Mouse (Mus musculus): ENCODE measurements around the gene Cd2bp2. TPM values are rescaled to one million over a fixed set of nuclear protein-coding genes. Genes with fewer than 3 reads are reported as not detected.
"Not testable (repeated sequence)": the region's sequence is repeated elsewhere in the genome, so short reads cannot be mapped to it uniquely, and the experiment has no call there.

The Cd2bp2 gene
- total and polyA plus RNA-seq, 2 experiments from 2014 or later: 57.0 to 75.0 TPM

- H3K4me2 ChIP-seq (ENCODE audit: low read depth, low read length): no peak overlapping the region
- ATAC-seq: no peak
- H3K9ac ChIP-seq (replicated peaks; ENCODE audit: low read length): no peak overlapping the region
- H3K36me3 ChIP-seq (ENCODE audit: insufficient read depth, low read length): no peaks in the 10 kb centered on the region
- H3K27me3 ChIP-seq (ENCODE audit: insufficient read depth, low read length): no peaks in the 10 kb centered on the region
- no peak overlapping the region for H3K27ac ChIP-seq
- TF ChIP-seq CTCF (IDR thresholded peaks at IDR 0.05; ENCODE audit: low read depth): no peak
- no peak overlapping the region for H3K4me3 ChIP-seq (ENCODE audit: low read length)
- no peak for DNase-seq (ENCODE audit: low spot score)
- H3K4me1 ChIP-seq (ENCODE audit: insufficient read depth, low read length): no peaks in the 10 kb centered on the region
- no peaks in the 10 kb centered on the region for H3K9me3 ChIP-seq (ENCODE audit: low read length)
- whole genome bisulfite sequencing: 79% methylated on average over 8 of the region's 8 CpGs
Observed at GRCm38 (mm10) chr7:127183345-127183744, 12.5 kb downstream of the Cd2bp2 start.

- H3K36me3 ChIP-seq (ENCODE audit: insufficient read depth, low read length); H3K4me2 ChIP-seq (ENCODE audit: low read depth, low read length); H3K4me3 ChIP-seq (ENCODE audit: low read length); H3K9me3 ChIP-seq (ENCODE audit: low read length); H3K27ac ChIP-seq; H3K4me1 ChIP-seq (ENCODE audit: insufficient read depth, low read length); H3K27me3 ChIP-seq (ENCODE audit: insufficient read depth, low read length); H3K9ac ChIP-seq (replicated peaks; ENCODE audit: low read length); DNase-seq (ENCODE audit: low spot score); ATAC-seq: not testable (repeated sequence)
- 29% methylated on average over 3 of the region's 3 CpGs for WGBS
Observed at GRCm38 (mm10) chr7:127181724-127182123, 14.1 kb downstream of the Cd2bp2 start.

DNA sequence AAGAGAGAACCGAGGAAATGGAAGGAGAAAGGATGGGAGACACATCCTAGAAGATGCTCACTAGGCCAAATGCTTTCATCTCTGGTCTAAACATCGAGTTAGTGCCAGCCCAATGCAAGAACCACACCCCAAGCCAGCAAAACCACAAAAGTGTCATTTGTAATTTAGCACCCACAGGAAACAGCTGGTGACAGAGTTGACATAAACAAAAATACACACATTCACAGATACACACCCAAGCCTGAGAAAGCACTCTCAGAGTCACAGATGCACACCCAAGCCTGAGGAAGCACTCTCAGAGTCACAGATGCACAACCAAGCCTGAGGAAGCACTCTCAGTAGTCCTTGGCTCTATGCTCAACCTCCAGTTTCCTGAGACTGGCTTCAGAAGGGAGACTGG lies 15.1 kb downstream of the Cd2bp2 start:
- DNase-seq (ENCODE audit: low spot score): no peak
- Histone ChIP-seq H3K4me2 (ENCODE audit: low read depth, low read length) (no peak overlapping the region), H3K4me3 (ENCODE audit: low read length) (no peak overlapping the region), H3K9ac (replicated peaks; ENCODE audit: low read length) (no peak overlapping the region), H3K4me1 (ENCODE audit: insufficient read depth, low read length) (no peaks in the 10 kb centered on the region), H3K27me3 (ENCODE audit: insufficient read depth, low read length) (no peaks in the 10 kb centered on the region), H3K36me3 (ENCODE audit: insufficient read depth, low read length) (no peaks in the 10 kb centered on the region), H3K27ac (no peak overlapping the region), H3K9me3 (ENCODE audit: low read length) (no peaks in the 10 kb centered on the region)
- ATAC-seq: no peak
- TF ChIP-seq CTCF (IDR thresholded peaks at IDR 0.05; ENCODE audit: low read depth): no peak
- 70% methylated on average over 2 of the region's 2 CpGs for WGBS

DNA sequence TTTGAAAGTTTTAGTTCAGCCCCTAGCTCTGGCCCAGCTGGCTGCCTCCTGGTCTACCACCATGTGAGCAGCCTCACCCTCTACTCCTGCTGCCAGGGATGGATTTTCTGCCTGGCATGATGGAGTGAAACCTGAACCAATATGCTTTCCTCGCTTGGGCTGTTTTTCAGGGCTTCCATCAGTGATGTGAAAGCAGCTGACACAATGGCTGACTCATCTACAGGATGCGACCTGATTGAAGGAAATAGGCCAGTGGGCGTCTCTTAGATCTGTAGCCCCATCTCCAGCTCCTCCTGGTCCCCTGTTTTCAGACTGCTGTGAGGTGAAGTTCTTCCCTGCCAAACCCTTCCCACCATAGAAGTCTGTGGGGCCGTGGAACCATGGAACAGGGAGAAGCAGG lies 18.9 kb downstream of the Cd2bp2 start:
- WGBS: 77% methylated on average over 4 of the region's 4 CpGs
- Histone ChIP-seq H3K9ac (replicated peaks; ENCODE audit: low read length) (no peak overlapping the region), H3K9me3 (ENCODE audit: low read length) (no peaks in the 10 kb centered on the region), H3K4me2 (ENCODE audit: low read depth, low read length) (no peak overlapping the region), H3K36me3 (ENCODE audit: insufficient read depth, low read length) (no peaks in the 10 kb centered on the region), H3K27ac (no peak overlapping the region), H3K4me1 (ENCODE audit: insufficient read depth, low read length) (no peaks in the 10 kb centered on the region), H3K27me3 (ENCODE audit: insufficient read depth, low read length) (no peaks in the 10 kb centered on the region), H3K4me3 (ENCODE audit: low read length) (no peak overlapping the region)
- no peak for ATAC-seq
- TF ChIP-seq CTCF (IDR thresholded peaks at IDR 0.05; ENCODE audit: low read depth): no peak
- DNase-seq (ENCODE audit: low spot score): no peak

DNA sequence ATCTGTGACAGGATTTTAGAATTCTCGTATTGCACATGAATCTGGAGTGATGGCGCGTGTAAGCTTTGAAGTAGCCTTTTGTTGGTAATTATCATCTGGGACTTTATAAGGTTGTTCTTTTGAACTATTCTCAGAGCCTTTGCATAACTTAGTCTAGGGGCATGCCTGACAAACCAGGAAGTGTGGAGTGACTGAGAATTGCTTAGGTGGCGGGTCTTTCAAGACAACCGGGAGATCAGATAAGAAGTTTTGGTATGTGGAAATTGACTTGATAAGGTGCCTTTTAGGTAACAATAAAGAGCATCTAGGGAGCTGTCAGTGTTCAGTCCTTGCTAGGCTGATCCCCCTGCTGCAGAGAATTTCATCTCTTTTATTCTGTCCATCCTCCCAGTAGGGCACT lies 29.3 kb downstream of the Cd2bp2 start:
- no peaks in the 10 kb centered on the region for H3K9me3 ChIP-seq (ENCODE audit: low read length)
- no peak overlapping the region for H3K4me3 ChIP-seq (ENCODE audit: low read length)
- H3K4me1 ChIP-seq (ENCODE audit: insufficient read depth, low read length): no peaks in the 10 kb centered on the region
- no peaks in the 10 kb centered on the region for H3K36me3 ChIP-seq (ENCODE audit: insufficient read depth, low read length)
- ATAC-seq (no peak), DNase-seq (ENCODE audit: low spot score) (no peak)
- no peaks in the 10 kb centered on the region for H3K27me3 ChIP-seq (ENCODE audit: insufficient read depth, low read length)
- WGBS: 90% methylated on average over 5 of the region's 5 CpGs
- TF ChIP-seq CTCF (IDR thresholded peaks at IDR 0.05; ENCODE audit: low read depth): no peak
- no peak overlapping the region for H3K4me2 ChIP-seq (ENCODE audit: low read depth, low read length)
- no peak overlapping the region for H3K9ac ChIP-seq (replicated peaks; ENCODE audit: low read length)
- H3K27ac ChIP-seq: no peak overlapping the region

DNA sequence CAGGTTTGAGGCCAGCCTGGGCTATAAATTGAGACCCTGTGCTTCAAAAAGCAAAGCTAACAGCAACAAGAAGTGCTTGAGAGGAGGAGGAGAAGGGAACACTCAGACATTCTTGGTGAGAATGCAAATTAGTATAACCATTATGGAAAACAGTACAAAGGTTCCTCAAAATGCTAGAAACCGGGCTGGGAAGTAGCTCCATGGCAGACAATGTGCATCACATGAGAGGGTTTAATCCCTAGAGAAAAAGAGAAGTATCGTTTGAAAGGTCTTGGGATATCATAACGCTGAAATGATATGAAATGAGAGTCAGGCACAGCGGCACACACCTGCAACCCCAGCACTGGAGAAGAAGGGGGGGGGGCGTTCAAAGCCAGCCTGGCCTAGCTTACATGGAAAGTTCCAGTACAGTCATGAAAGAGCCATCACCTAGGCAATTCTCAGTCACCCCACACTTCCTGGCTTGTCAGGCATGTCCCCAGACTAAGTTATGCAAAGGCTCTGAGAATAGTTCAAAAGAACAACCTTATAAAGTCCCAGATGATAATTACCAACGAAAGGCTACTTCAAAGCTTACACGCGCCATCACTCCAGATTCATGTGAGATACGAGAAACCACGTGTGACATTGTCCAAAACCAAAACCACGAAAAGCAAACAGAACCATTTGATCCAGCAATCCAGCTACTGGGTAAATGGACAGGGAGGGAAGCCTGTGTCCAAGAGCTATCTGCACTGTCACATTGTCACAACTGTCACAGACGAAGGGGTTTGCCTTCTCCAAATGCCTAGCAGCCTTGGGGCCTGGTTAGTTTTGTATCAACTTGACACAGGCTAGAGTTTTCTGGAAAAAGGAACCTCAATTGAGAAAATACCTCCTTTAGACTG lies 30.0 kb downstream of the Cd2bp2 start:
- ATAC-seq: no peak
- Histone ChIP-seq H3K4me3 (ENCODE audit: low read length) (no peak overlapping the region), H3K36me3 (ENCODE audit: insufficient read depth, low read length) (no peaks in the 10 kb centered on the region), H3K27ac (no peak overlapping the region), H3K9me3 (ENCODE audit: low read length) (no peaks in the 10 kb centered on the region), H3K9ac (replicated peaks; ENCODE audit: low read length) (no peak overlapping the region), H3K4me1 (ENCODE audit: insufficient read depth, low read length) (no peaks in the 10 kb centered on the region), H3K27me3 (ENCODE audit: insufficient read depth, low read length) (no peaks in the 10 kb centered on the region), H3K4me2 (ENCODE audit: low read depth, low read length) (no peak overlapping the region)
- WGBS: 87% methylated on average over 12 of the region's 12 CpGs
- TF ChIP-seq CTCF (IDR thresholded peaks at IDR 0.05; ENCODE audit: low read depth): no peak
- no peak for DNase-seq (ENCODE audit: low spot score)

DNA sequence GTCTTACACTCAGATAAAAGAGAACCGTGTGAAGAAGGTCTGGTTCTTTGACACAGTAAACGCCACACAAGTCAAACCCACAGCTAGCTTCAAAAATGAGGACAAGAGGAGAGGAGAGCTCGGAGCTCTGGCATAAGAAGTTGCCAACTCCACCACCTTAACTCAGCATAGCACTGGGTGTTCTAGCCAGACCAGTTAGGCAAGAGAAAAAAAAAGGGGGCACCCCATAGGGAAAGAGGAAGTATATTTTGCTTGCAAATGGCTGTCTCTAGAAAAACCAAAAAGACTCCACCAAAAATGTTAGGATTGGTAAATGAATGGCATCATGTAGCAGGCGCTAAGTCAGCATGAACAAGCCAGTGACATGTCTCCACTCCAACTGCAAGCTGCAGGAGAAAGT lies 31.8 kb downstream of the Cd2bp2 start:
- 80% methylated on average over 4 of the region's 4 CpGs for WGBS
- no peak overlapping the region for H3K9ac ChIP-seq (replicated peaks; ENCODE audit: low read length)
- no peak for ATAC-seq
- no peak for DNase-seq (ENCODE audit: low spot score)
- H3K4me3 ChIP-seq (ENCODE audit: low read length): no peak overlapping the region
- H3K9me3 ChIP-seq (ENCODE audit: low read length): no peaks in the 10 kb centered on the region
- no peak overlapping the region for H3K4me2 ChIP-seq (ENCODE audit: low read depth, low read length)
- no peaks in the 10 kb centered on the region for H3K27me3 ChIP-seq (ENCODE audit: insufficient read depth, low read length)
- H3K36me3 ChIP-seq (ENCODE audit: insufficient read depth, low read length): no peaks in the 10 kb centered on the region
- no peaks in the 10 kb centered on the region for H3K4me1 ChIP-seq (ENCODE audit: insufficient read depth, low read length)
- H3K27ac ChIP-seq: no peak overlapping the region
- no peak for TF ChIP-seq CTCF (IDR thresholded peaks at IDR 0.05; ENCODE audit: low read depth)

All from hindbrain, postnatal 0 days (tissue).